Mouse (Mus musculus): ENCODE data around the gene Sgpl1.

DNA sequence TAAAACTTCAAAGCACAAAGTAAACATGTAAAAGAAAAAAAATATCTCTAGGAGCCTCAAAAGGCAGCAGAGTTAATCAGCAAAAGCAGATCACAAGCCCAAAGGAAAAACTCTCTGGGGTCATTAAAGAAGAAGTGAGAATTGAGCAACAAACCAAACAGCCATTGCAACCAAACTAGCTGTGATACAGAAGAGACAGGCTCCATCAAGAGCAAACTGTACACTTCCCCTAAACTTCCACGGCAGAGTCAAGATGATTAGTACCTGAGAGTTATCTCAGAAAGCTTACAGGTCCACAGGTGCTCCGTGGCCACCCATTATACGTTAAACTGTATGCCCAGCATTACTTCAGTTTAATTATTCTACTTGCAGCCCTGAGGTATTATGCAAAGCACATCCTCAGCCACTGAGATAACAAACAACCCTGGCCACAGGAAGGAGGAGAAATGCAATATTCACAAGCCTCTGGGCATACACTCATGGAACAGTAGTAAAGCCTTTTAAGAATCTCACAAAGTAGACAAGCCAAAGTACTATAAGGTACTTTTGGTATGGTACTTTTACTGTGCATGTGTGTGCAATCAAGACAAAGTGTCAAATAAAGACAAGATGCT, 12.2 kb downstream of the Sgpl1 start:
- TF ChIP-seq CTCF (IDR thresholded peaks at IDR 0.05; ENCODE audit: low read depth) (no peak), EP300 (IDR thresholded peaks at IDR 0.05; ENCODE audit: low read depth) (no peak)
